Mouse (Mus musculus) telencephalon, adult 2 months (tissue): ENCODE data around the gene Gm29644.
"Not testable (repeated sequence)": the region's sequence is repeated elsewhere in the genome, so short reads cannot be mapped to it uniquely, and the experiment has no call there.

ENCODE experiments used
- DNase-seq: peaks from one replicate; pipeline ENCODE4 v3.0.0-alpha.2; 2011; ENCODE audit warnings: low read depth, low spot score

Gm29644 gene

GRCm38 (mm10) chrY:70303187-70303586 is at the start of gene Gm29644, which contains the start of gene Gm29423:
Gene Gm29644 (minus strand): TSS chrY:70303343.
Gene Gm29423 (minus strand): TSS chrY:70303287.
- DNase-seq = not testable (repeated sequence)

GRCm38 (mm10) chrY:70273542-70273941 is 29.6 kb downstream of the Gm29644 start, which contains the start of gene Gm21118:
Gene Gm21118 (minus strand): TSS chrY:70273642.
- not testable (repeated sequence) for DNase-seq
